Mouse (Mus musculus) embryo, embryonic 11 days (tissue): Measurements from ENCODE around the gene 4930523C07Rik.

Experiments used
- DNase-seq: peaks from one replicate; pipeline ENCODE4 v3.0.0-alpha.2; 2015

Gene 4930523C07Rik

DNA sequence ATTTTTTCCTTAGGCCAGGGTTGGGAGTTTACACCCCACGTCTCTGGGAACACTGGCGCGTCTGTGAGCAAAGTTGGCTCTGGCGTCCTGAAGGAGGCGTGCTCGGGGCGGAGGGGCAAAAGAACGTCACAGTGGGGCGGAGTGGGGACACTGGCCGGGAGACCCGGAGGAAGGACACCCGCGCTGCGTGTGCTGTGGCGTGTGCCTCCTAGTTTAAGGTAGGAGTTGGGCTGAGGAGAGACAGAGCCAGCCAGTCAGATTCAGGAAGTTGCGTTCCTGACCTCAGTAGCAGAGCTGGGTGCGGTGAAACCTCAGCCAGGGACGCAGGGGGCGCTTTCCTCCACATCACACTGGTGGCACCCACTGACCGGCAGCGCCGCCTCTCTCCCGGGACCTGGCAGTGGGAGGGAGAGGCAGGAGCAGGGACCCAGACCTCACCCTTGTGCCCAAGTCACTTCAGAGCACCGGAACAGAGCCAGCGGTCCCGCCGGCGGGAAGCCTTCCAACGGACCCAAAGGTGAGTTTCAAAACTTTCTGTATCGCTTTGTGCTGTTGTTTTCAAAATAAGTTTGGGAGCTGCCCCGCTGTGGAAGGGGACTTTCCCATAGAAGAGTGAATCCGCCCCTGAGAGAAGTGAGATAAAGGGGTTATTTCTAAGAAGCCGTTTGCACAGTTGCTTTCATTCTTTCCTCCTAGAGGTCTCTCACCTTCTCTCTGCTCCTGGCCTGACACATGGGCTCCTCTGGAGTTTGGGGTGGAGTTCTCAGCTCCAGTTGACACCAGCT is at the start of gene 4930523C07Rik:
TSS of gene 4930523C07Rik (plus strand) at position 146 of the 785 bp plus-strand sequence.
- peak; percentile 63 for DNase-seq

DNA sequence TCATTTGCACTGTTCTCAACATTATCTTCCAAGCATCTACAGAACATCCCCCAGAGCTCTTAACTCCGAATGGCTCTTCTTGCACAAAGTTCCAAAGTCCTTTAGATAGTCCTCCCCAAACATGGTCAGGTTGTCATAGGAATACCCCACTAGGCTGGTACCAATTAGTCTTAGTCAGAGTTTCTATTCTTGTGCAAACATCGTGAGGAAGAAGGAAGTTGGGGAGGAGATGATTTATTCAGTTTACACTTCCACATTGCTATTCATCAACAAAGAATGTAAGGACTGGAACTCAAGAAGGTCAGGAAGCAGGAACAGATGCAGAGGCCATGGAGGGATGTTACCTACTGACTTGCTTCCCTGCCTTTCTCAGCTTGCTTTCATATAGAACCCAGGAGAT is 46.9 kb upstream of the 4930523C07Rik start:
- DNase-seq = no peak

- DNase-seq = no peak
Observed at GRCm38 (mm10) chr1:159998349-159998748, 45.8 kb upstream of the 4930523C07Rik start.

- no peak for DNase-seq
Observed at GRCm38 (mm10) chr1:159999232-159999631, 45.0 kb upstream of the 4930523C07Rik start.

DNA sequence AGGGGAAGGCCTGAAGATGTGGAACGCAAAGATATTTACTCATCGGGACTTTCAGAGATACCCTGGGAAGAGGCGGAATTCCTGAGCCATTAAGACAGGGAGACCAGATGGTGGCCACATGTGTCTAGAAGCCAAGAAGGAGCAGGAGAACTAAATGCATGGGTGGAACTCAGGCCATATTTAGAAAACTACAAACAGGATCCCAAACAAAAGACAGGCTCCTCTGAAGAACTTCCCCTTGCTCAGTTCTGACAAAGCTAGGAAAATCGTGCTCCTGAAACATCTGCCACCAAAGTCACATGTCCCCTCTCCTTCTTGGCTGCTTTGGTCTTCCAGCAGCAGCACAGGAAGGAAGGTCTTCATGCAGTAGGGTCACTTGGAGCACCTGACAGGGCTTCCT is 38.9 kb upstream of the 4930523C07Rik start:
- no peak for DNase-seq

GRCm38 (mm10) chr1:160006919-160007588 is 37.1 kb upstream of the 4930523C07Rik start:
- no peak for DNase-seq

DNA sequence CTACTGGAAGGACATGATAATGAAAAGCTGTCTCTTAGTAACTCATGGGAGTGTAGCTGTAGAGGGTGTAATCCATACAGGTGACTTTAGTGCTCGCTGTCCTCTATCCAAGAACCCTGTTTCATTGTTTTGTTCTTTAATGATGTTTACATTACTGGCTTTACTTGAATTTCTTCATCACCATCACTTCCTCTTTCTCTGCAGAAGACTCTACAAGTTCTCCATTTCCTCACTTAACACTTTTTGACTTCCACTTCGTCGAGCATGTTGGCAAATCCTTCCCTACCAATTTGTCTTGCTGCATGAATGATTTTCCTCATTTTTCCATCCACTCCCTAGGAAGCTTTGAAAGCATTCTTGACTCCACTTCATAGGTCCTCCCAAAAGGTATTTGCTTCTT is 31.1 kb upstream of the 4930523C07Rik start:
- DNase-seq = no peak

GRCm38 (mm10) chr1:160024339-160024980 is 19.7 kb upstream of the 4930523C07Rik start:
- DNase-seq = no peak

DNA sequence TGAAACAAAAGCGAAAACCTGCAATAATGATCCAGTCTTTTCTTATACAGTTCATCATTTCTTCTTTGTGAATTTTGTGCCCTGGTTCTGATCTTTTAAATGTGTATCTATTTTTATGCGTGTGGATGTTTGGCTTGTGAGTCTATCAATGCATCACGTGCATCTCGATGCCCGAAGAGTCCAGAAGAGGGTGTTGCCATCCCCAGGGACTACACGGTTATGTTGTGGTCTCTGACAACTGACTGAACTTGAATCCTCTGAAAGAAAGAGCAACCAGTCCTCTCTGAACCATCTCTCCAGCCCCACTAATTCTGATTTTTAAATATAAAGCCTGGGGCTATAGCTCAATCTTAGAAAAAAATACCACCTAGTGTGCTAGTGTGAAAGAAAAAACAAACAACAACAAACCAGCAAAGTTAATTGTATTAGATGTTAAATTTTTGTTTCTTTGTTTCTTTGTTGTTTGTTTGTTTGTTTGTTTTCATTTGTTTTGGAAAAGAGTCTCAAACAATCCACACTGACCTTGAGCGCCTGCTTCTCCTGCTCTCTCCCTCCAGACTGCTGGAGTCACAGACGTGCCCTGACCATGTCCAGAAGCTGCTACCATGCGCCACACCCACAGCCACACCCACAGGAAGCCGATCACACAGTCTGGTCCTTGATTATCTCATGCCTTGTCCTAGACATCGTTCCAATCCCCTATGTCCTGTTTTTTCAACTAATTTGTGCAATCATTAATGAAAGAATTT is 18.9 kb upstream of the 4930523C07Rik start:
- no peak for DNase-seq

DNA sequence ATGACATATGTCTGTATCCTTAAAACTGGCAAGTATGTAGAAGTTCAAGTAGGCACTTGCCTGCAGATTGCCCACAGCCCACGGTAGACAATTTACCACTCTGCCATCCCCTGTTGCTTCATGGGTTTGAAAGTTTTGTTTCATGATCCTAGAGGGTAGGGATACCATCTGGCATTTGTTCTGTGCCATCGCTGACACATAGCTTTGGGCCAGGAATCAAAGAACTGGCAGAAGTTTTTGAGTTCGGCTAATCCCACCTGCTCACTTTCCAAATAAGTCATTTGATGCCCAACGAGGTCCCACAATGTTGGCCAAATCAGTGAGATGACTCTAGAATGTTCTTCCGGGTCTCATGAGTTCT is 18.3 kb upstream of the 4930523C07Rik start:
- DNase-seq = no peak

- no peak for DNase-seq
Observed at GRCm38 (mm10) chr1:160027939-160028338, 16.2 kb upstream of the 4930523C07Rik start.

- no peak for DNase-seq
Observed at GRCm38 (mm10) chr1:160033948-160034598, 10.1 kb upstream of the 4930523C07Rik start.

DNA sequence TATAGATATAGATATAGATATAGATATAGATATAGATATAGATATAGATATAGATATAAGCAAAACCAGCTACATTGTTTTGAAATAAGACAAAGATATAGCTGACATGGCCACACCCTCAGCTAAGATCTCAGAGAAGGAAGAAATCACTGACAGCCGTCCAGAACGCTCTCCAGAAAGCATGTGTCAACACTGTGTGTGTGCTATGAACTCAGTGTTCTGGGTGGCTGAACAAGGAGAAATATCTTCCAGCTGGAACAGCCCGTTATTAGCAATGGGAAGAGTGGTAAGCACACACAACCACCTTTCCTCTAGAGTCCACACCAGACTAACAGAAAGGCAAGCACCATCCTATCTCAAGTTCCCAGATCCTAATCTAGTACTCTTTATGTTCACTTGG is 8.6 kb upstream of the 4930523C07Rik start:
- DNase-seq = no peak

GRCm38 (mm10) chr1:160036996-160037521 is 7.1 kb upstream of the 4930523C07Rik start:
- no peak for DNase-seq

DNA sequence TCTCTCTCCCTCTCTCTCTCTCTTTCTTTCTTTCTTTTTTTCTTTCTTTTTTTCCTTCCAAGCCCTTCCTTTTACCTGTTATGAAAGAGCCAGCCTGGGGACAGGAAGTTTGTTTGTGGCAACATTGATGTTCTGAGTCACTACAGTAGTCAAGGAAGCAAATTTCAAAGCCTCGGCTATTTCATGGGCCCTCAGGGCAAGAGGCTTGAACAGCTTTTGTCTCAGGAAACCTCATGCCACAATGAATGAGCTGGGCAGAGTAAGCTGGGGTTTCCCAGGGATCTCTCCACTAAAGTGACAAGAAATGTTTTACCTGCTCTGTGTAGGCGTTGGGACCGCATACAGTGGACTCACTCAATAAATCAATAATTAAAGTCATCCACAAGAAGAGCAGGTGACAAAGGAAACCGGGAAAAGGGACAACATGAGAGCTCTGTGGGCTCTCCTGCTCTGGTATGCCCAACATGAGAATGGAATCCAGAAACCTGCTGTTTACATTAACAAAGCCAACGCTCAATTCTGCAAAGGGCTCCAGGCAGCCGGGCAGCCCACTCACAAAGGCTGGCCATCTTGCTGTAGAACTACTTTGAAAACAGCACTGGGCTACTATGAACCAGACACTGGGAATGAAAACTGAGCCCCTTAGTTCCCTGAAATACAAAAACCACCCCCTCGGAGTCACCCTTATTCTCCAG is 4.1 kb upstream of the 4930523C07Rik start:
- no peak for DNase-seq

GRCm38 (mm10) chr1:160041264-160041775 is 2.9 kb upstream of the 4930523C07Rik start:
- no peak for DNase-seq

GRCm38 (mm10) chr1:160042351-160042750 is 1.8 kb upstream of the 4930523C07Rik start:
- DNase-seq = no peak

DNA sequence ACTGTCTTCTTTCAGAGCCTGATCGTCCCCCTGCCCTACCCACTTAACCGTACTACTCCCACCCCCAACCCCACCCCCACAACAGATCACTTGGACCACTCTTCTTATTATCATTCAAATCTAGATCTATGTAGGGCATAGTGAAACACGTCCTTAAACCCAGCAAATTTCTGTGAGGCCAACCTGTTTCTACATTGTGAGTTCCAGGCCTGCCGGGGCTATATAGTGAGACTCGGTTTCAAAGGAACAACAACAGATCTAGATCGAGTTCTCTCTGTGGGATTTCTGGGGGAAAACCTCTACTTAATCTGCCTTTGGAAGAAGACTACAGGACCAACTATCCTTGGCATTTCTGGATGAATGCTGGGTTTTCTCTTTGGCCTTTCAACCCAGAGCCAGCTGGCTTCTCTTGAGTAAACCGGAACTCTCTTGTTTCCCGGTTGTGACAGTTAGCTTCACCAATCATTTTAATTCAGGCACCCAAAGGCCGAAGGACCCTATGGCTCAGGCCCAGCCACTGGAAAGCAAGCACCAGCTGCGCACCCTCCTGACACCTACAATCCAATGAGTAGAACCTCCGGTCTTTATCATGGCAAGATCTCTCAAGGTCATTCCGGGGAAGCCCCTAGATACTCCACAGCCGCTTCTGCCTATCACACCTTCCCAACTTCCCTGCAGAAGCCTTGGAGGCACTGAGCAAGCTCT is 759 bp upstream of the 4930523C07Rik start:
- no peak for DNase-seq

DNA sequence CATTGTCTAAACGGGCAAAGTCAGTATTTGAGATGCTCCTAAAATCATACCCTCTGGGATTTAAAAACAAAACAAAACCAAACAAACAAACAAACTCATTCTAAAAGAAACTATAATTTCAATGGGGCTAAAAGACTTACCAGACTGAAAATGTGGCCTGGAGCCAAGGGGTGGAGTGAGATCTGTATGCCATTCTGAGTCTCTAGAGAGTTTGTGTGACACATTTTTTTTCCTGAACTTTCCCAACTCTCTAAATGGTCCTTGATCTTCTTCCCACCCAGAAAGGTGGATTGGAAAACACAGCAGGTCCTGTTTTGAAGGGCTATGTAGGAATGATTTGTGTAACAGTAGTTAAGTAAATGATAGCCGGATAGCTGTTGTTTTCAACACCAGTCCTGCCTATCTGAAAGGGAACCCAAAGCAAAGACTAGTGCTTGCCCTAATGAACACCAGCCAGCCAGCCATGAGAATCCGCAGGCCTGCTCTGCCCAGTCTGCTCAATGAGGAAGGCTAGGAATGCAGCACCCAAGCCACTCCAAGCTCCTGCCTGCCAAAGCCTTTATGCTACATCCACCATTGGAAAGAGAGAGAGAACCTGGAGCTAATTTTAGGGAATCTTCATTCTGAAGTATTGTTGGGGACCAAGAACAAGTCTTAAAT is 1.0 kb downstream of the 4930523C07Rik start:
- no peak for DNase-seq

GRCm38 (mm10) chr1:160045971-160046370 is 1.8 kb downstream of the 4930523C07Rik start:
- DNase-seq = no peak
